Comparison of ENCODE assay signal across 16 mouse cellular contexts in genomic region chr1:132909951-132910350, GRCm38 (mm10).
"Had no signal": no experiment of that assay in that cellular context is flagged by ENCODE, and none has a peak within 500 bp of the region (broad histone marks: within the 10 kb centered on the region; RNA-seq: fewer than 3 reads in every experiment).

No protein-coding gene starts in this region.

- ATAC-seq: liver, embryonic 12.5 days had no signal

- H3K9ac ChIP-seq: limb, embryonic 15.5 days; liver, embryonic 12.5 days; lung, embryonic 14.5 days; neural tube, embryonic 12.5 days had no signal

- H3K27me3 ChIP-seq: liver, embryonic 12.5 days; neural tube, embryonic 12.5 days had no signal

- H3K27ac ChIP-seq: limb, embryonic 15.5 days; liver, embryonic 12.5 days; neural tube, embryonic 12.5 days had no signal

- H3K36me3 ChIP-seq: limb, embryonic 15.5 days; liver, embryonic 12.5 days; neural tube, embryonic 12.5 days had no signal

- DNase-seq: kidney, adult 2 months; kidney, postnatal 25 days; layer of hippocampus, adult 9-11 months; layer of hippocampus, postnatal 36 days; lung, embryonic 14.5 days; lung, postnatal 10 days; lung, postnatal 4 days; right cerebral cortex, postnatal 4 days; spleen, adult 18-20 months; thymus, adult 18-20 months; thymus, postnatal 14 days had no signal

- H3K9me3 ChIP-seq: limb, embryonic 15.5 days; liver, embryonic 12.5 days; neural tube, embryonic 12.5 days had no signal

- H3K4me2 ChIP-seq: limb, embryonic 15.5 days; liver, embryonic 12.5 days; lung, embryonic 14.5 days; midbrain, embryonic 11.5 days; neural tube, embryonic 12.5 days had no signal

- H3K4me1 ChIP-seq: limb, embryonic 15.5 days; liver, embryonic 12.5 days had no signal

- H3K4me3 ChIP-seq: limb, embryonic 15.5 days; liver, embryonic 12.5 days; myocyte; neural tube, embryonic 12.5 days had no signal
